Mouse (Mus musculus) mouse trophoblast stem cell (cell line): ENCODE measurements at regions not wholly inside any gene's neighbourhood (a gene's known extent, or its start where the extent isn't known, plus 50 kb on each side); places are given as distances from the start of the nearest gene placed in this dataset.

Experiments used
- in situ Hi-C, 2 experiments: fragments of 300-500 bp; cut with MseI, MboI; formaldehyde crosslinking; loops; 2 replicates in 1 of 2; 3 replicates in 1 of 2; pipeline ENCODE4 v1.15.1; 2025

GRCm38 (mm10) chr14:72942571-72942970 lies 106.3 kb downstream of the Cysltr2 start:
- in situ Hi-C loops = no loop called here

- in situ Hi-C loops = no loop called here
These were observed 109.9 kb downstream of the Cysltr2 start for GRCm38 (mm10) chr14:72939067-72939393.

DNA sequence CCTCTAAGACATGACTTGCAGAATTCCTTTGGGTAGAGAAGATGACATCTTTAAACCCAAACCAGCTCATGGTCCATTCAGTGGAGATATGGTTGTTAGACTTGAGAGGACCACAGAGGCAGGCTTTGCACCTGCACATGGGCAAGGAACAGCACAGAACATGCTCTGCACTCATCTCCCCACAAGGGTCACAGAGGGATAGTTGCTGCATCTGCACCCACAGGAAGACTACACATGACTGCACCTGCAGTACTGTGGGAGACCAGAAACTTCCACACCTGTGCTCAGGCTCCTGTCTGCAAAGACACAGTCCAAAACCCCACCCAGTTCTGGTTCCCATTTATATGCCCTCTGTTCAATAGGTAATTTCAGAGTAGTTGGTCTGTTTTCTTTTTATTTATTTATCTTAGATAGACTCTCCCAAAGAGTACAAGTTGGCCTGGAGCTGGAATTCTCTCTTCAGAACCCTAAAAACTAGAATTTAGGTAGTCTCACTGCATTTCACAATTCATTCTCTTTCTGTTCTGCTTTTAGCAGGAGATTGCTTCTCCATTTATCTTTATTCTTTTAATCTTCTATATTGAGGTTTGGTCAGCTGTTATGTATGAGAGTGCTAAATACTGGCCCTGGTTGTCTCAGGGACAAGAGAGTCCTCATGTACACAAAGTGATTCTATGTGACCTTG lies 110.4 kb downstream of the Cysltr2 start:
- in situ Hi-C loops = no loop called here

DNA sequence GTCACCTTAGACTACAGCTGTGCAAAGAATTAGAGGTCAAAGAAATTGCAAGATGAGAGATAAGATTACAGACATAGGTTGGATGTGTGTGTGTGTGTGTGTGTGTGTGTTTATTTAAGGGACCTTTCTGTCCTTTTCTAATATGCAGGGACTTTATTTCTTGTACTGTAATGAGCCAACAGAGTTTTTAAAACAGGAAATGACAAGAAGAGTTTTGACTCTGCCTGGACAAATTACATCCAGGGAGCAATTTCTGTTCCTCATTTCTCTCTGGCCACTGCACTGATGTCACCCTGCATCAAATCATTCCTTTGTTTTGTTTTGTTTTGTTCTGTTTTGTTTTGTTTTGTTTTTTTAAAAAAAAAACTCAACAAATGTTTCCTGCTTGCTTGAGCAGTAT lies 115.3 kb downstream of the Cysltr2 start:
- in situ Hi-C loops = loop anchor here in 1 of 2 experiments (5.0 kb wide), 1 partner anchor 44 kb away; no protein-coding TSS in a partner anchor

GRCm38 (mm10) chr14:72932296-72932695 lies 116.6 kb downstream of the Cysltr2 start:
- in situ Hi-C loops = loop anchor here in 1 of 2 experiments (5.0 kb wide), 1 partner anchor 45 kb away; no protein-coding TSS in a partner anchor

GRCm38 (mm10) chr14:72901171-72901926 lies 147.6 kb downstream of the Cysltr2 start:
- in situ Hi-C loops = no loop called here

DNA sequence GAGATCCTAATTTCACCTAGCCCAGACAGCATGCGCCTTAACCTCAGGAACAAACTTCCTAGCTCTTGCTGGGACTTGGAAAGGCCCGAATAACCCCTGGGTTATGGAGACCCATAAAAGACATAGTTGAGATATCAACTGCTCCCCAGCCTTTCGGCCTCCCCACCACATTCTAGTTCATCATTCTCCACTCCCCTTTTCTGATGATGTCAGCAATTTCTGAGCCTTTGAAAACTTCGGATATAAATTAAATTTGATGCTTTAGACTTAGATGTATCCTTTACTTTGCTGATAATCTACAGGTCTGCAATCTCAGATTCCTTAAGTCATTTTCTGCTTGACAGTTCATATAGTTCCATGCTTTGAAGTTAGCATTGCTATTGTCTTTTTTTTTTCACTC lies 149.3 kb downstream of the Cysltr2 start:
- in situ Hi-C loops = no loop called here

DNA sequence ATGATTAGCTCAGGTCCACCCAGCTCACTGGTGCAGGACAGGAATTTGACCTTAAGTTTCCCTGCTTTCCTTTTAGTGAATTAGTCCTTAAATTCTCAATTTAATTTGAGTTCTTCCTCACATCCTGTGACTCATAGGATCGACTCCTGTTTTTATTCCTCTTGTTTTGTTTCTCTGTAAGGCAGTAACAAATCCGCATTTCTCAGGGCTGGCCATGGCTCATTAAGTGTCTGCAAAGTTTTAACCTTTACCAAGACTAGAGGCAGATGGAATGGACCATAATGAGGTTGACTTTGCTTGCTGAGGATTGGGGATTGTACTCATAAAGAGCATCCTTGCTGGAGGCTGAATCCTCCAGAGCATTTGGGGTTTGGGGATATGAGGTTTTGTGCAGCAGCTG lies 156.6 kb downstream of the Cysltr2 start:
- in situ Hi-C loops = no loop called here

- in situ Hi-C loops = no loop called here
These were observed 159.3 kb downstream of the Cysltr2 start for GRCm38 (mm10) chr14:72889663-72890062.

GRCm38 (mm10) chr14:72887470-72888071 lies 161.3 kb downstream of the Cysltr2 start:
- in situ Hi-C loops = no loop called here

DNA sequence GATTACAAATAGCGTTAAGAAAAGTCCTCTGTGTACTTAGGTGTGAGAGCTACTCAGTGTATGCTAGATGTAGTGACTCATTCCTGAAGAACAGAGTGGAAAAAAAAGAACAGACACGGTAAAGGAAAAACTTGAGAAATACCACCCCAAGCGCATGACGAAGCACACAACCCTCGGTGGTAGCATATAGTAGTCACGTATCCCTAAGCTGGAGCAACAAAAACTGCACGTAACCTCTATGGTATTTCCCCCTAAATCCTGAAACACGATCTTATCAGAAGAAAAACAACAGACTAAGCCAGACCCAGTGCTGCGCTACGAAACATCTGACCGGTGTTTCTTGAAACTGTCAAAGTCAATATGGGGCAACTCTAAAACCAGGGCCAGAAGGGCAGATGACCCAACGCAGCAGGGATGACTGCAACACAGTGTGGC lies 162.0 kb downstream of the Cysltr2 start:
- in situ Hi-C loops = no loop called here

DNA sequence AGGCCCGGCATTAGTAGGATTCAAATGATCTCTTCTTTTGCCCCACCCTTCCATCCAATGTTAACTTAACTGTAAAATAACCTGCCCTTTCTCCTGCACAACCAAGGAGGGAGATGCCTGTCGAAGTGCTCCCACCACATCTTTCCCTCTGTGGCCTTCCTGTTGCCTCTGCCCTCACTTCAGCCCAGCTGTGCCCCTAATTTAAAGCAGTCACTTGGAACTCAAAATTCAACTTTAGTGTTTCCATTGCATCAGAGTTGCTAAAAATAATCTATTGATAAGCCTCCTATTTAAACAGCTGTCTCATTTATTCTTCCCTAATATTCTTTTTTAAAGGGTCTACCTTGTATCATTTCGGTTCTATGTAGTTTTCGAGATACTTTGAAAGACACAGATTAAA lies 163.1 kb downstream of the Cysltr2 start:
- in situ Hi-C loops = no loop called here

DNA sequence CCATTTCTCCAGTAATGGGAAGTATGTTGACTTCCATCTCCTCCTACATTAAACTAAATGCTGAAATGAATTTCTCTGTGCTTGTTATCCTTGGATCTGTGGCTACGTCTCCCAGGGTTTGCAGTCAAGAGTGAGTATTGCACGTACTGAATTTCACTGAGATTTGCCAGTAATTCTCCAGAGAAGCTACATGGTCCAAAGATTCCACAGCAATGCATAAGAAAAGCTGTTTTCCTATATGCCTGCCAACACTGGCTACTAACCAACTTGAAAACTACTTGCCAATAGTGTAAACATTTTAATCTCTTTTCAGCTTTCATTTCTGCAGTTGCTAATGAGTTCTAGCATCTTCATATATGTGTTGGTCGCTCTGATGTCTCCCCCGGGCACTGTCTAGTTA lies 164.4 kb downstream of the Cysltr2 start:
- in situ Hi-C loops = no loop called here

DNA sequence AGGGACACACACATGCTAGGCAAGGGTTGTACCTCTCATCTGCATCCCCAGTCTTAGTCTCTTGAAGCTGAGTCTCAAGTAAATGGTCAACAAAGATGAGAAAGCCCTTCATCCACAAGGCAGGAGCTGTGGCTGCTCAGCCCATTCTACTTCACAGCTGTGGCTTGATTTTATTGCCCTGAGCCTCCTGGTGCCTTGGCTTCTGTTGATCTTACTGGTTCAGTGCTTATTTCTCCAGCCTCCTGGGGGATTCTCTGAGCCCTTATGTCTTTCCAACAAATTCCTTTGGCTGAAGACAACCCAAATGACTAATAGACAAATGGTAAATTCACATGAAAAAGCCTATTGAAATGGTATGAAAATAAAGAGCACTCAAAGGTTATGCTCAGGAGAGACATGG lies 167.3 kb upstream of the Fndc3a start:
- in situ Hi-C loops = no loop called here

- in situ Hi-C loops = no loop called here
These were observed 163.7 kb upstream of the Fndc3a start for GRCm38 (mm10) chr14:72873494-72873893.

DNA sequence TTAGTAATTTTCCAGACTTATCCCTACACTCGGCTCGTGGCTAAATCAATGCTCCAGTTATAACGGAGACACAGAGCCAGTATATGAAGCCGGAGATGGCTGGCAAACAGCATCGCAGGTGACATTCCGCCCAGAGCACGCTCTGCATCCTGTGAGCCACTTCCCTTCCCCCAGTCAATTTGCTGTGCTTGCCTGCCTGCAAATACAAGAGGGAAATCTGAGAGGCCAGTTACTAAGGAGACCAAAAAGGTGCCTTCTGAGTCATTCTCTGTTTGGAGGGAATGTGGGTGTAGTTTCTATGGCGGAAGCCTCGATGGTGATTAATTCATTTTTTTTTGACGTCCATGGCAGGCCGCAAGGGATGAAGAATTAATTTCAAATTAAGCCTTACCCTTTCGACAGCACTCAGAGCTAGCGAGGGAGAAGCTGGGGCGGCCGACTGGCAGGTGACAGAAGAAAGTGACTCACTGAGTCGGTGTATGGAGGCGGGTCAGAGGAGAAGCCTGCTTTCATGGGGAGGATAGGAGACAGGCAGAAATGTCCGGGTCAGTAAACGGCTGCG lies 159.5 kb upstream of the Fndc3a start:
- in situ Hi-C loops = no loop called here

DNA sequence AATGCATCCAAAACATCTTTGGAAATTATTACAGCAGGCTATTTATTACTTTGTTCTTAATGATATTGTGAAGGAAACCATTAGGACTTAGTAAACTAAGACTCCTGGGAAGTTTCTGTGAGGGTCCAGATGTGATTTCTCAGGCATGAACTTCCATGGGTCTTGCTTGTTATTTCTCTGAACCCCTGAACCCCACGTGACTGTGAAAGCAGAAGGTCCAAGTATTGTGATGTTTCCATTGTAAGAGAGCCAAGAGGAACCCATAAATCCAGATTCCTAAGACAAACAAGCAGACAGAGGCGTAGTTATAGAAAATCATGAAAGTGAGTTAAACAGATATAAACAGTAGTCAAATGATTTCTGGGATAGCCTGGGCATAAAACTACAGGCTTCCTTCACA lies 157.1 kb upstream of the Fndc3a start:
- in situ Hi-C loops = no loop called here

- in situ Hi-C loops = no loop called here
These were observed 155.7 kb upstream of the Fndc3a start for GRCm38 (mm10) chr14:72865531-72865930.

DNA sequence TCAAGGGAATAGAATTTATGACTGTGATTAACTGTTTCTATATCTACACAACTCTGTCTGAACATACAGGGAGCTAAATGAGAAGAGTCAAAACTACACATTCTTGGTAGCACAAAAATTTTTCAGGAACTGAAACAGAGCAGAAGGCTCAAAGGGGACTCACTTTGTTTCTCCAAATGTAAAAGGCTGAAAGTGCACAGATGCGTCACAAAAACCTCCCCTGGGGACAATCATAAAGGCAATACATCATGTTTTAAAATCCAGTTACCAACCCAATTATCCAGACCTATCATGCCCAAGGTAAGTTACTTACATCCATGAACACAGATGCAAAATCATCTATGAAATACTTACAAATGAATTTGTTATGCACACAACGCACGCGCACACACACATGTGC lies 155.0 kb upstream of the Fndc3a start:
- in situ Hi-C loops = no loop called here

DNA sequence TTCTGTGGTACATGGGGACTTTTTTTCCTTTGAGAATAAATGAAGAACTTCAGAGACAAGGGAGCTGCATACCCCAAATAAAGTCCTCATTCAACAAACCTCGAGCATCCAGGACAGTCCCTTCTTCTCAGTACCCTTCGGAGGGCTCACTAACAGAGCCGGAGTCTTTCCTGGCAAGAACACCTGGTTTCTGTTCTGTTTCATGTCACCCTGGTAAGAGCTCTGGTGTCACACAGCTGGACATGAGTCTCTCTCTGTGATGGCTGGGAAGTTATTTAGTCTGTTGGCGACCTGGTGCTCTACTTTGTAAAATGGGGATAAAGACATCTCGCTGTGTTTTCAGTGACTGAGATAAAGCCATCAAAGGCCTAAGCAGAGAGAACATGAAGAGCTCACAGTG lies 154.3 kb upstream of the Fndc3a start:
- in situ Hi-C loops = no loop called here

DNA sequence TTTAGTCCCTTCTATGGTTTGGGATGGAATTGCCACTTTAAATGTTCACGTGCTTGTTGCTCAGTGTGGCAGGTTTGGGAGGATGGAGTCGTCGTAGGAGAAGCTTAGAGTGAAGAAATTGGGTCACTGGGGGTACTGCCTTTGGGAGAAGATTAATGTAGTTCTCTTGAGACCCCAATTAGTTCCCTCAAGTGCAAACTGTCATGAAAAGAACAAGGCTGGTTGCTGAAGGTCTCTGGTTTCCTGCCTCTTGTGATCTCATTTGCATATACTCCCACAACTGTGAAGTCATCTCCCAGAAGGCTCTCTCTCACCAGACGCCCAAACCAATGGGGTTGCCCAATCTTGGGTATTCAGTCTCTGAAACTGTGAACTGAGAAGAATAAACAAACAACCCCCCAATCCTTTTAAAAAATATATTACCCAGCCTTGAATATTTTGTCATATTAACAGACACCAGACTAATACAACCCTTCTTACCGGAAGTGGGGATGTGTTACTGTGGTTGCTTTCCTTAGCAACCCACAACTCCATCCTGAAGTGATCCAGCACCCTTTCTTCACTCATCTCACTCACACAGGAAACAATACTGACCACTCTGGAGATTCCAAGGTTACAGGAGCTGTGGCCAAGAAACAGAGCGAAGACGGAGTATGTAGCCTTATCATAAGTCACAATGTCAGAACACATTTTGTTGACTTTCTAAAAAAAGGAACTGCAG lies 153.2 kb upstream of the Fndc3a start:
- in situ Hi-C loops = no loop called here

- in situ Hi-C loops = no loop called here
These were observed 144.4 kb upstream of the Fndc3a start for GRCm38 (mm10) chr14:72854226-72854625.
